Mouse (Mus musculus) yolk sac, embryonic 10.5 days (tissue): ENCODE measurements at regions not wholly inside any gene's neighbourhood (a gene's known extent, or its start where the extent isn't known, plus 50 kb on each side); places are given as distances from the start of the nearest gene placed in this dataset.

Source experiments
- DNase-seq: peaks from one replicate; pipeline ENCODE4 v3.0.0-alpha.2; 2017; ENCODE audit warnings: low spot score

GRCm38 (mm10) chrX:99593872-99594487 is 122.9 kb upstream of the Pja1 start:
- no peak for DNase-seq

GRCm38 (mm10) chrX:99592980-99593379 is 121.9 kb upstream of the Pja1 start:
- DNase-seq: no peak

- no peak for DNase-seq
Observed at GRCm38 (mm10) chrX:99587284-99587683, 116.2 kb upstream of the Pja1 start.

GRCm38 (mm10) chrX:99586282-99586681 is 115.2 kb upstream of the Pja1 start:
- no peak for DNase-seq

GRCm38 (mm10) chrX:99585703-99586102 is 114.6 kb upstream of the Pja1 start:
- no peak for DNase-seq

GRCm38 (mm10) chrX:99582611-99583010 is 111.5 kb upstream of the Pja1 start:
- DNase-seq: no peak

GRCm38 (mm10) chrX:99581632-99582466 is 110.8 kb upstream of the Pja1 start:
- DNase-seq: no peak

- no peak for DNase-seq
Observed at GRCm38 (mm10) chrX:99579206-99579605, 108.1 kb upstream of the Pja1 start.

GRCm38 (mm10) chrX:99578796-99579195 is 107.7 kb upstream of the Pja1 start:
- no peak for DNase-seq

GRCm38 (mm10) chrX:99575105-99575504 is 104.0 kb upstream of the Pja1 start:
- no peak for DNase-seq

- peak; percentile 22 for DNase-seq
Observed at GRCm38 (mm10) chrX:99574441-99575103, 103.5 kb upstream of the Pja1 start.

- no peak for DNase-seq
Observed at GRCm38 (mm10) chrX:99570161-99570560, 99.1 kb upstream of the Pja1 start.

- DNase-seq: no peak
Observed at GRCm38 (mm10) chrX:99568244-99568643, 97.2 kb upstream of the Pja1 start.

- DNase-seq: peak; percentile 39
Observed at GRCm38 (mm10) chrX:99567367-99568164, 96.5 kb upstream of the Pja1 start.

- DNase-seq: no peak
Observed at GRCm38 (mm10) chrX:99561995-99562394, 90.9 kb upstream of the Pja1 start.

GRCm38 (mm10) chrX:99560699-99561098 is 89.6 kb upstream of the Pja1 start:
- DNase-seq: no peak

- no peak for DNase-seq
Observed at GRCm38 (mm10) chrX:99556876-99557354, 85.8 kb upstream of the Pja1 start.

GRCm38 (mm10) chrX:99555976-99556781 is 85.1 kb upstream of the Pja1 start:
- DNase-seq: no peak

GRCm38 (mm10) chrX:99552778-99553177 is 81.7 kb upstream of the Pja1 start:
- no peak for DNase-seq

GRCm38 (mm10) chrX:99550057-99550760 is 79.1 kb upstream of the Pja1 start:
- DNase-seq: no peak
